Mouse (Mus musculus): ENCODE measurements around the gene Npffr2.
"Not testable (repeated sequence)": the region's sequence is repeated elsewhere in the genome, so short reads cannot be mapped to it uniquely, and the experiment has no call there.

Gene Npffr2

GRCm38 (mm10) chr5:89526878-89527578 is at the start of gene Npffr2:
Npffr2 (plus strand) TSS chr5:89527429.
- DNase-seq (ENCODE audit: low spot score) = no peak

- no peak for DNase-seq (ENCODE audit: low spot score)
Observed at GRCm38 (mm10) chr5:89492560-89492959, 34.7 kb upstream of the Npffr2 start.

GRCm38 (mm10) chr5:89500182-89500581 is 27.0 kb upstream of the Npffr2 start:
- no peak for DNase-seq (ENCODE audit: low spot score)

- no peak for DNase-seq (ENCODE audit: low spot score)
Observed at GRCm38 (mm10) chr5:89518641-89519040, 8.6 kb upstream of the Npffr2 start.

GRCm38 (mm10) chr5:89526181-89526778 is 949 bp upstream of the Npffr2 start:
- DNase-seq (ENCODE audit: low spot score) = no peak

GRCm38 (mm10) chr5:89528951-89529350 is 1.7 kb downstream of the Npffr2 start:
- no peak for DNase-seq (ENCODE audit: low spot score)

DNA sequence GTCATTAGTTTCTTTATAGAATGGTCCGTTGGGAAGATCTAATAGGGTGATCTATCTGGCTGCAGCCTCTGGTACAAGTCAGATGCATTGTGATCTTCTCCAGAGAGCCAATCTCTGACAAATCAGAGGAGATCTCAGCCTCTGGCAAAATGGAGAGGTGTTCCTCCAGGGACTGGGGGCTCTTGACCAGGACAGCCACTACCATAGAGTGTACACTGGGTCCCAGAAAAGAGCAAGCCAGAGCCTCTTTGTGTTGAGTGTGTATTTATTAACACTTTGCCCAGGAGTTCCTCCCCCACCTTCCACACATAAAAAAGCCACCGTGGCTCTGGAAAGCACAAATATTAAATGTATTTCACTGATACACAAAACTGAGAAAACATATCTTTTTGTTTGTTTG is 2.2 kb downstream of the Npffr2 start:
- no peak for DNase-seq (ENCODE audit: low spot score)

- DNase-seq (ENCODE audit: low spot score) = no peak
Observed at GRCm38 (mm10) chr5:89536018-89536417, 8.8 kb downstream of the Npffr2 start.

DNA sequence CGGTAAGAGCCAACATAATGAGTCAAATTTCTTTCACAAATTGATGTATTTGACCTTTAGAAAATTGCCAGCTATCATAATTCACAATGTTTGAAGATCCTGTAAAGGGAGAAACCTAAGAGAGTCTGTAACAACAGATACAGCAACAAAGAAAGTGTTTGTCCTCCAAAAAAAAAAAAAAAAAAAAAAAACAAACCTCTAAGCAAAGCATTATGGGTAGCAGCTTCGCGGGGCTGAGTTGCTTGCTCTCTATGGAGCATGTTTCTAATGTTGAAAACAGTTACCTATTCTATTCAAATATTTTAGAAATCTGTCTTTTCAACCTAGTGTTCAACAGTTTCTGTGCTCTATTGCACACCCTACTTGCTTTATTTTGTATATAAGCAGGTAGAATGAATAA is 15.2 kb downstream of the Npffr2 start:
- DNase-seq (ENCODE audit: low spot score) = no peak

GRCm38 (mm10) chr5:89543476-89543875 is 16.2 kb downstream of the Npffr2 start:
- DNase-seq (ENCODE audit: low spot score) = peak; percentile 44

DNA sequence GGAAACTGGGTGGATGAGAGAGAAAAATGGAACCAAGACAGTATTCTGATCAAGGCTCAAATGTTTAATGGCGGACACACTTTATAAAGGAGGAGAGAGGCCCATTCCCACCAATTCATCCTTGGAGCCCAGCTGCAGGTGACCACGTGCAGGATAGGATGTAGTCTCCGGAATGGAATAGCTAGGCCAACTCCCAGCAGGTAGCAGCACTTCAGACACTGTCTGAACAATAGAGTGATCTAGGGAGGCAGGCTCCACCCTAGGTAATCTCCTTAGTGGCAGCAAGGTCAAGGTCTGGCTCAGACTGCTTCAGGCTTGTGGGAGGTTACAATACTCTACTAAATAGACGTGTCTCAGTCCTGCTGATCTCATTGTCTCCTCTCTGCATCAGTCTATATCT is 31.9 kb downstream of the Npffr2 start:
- DNase-seq (ENCODE audit: low spot score) = not testable (repeated sequence)

DNA sequence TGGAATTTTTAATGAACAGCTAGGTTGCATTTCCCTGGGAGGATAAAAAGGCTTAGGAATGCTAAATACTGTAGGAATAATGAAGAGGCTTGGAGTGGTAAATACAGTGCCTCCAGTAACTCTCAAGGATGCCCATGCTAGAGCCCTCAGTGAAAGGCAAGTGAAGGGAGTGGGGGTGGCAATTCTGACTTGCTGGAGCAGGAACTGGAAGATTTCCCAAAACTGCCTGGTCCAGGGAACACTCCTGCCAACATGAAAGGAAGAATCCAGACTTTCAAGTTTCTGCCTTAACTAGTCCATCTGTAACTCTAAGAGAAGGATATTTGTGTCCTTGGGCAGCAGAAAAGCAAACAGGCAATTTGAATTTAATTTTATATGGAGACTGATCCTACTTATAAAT is 34.2 kb downstream of the Npffr2 start:
- no peak for DNase-seq (ENCODE audit: low spot score)

DNA sequence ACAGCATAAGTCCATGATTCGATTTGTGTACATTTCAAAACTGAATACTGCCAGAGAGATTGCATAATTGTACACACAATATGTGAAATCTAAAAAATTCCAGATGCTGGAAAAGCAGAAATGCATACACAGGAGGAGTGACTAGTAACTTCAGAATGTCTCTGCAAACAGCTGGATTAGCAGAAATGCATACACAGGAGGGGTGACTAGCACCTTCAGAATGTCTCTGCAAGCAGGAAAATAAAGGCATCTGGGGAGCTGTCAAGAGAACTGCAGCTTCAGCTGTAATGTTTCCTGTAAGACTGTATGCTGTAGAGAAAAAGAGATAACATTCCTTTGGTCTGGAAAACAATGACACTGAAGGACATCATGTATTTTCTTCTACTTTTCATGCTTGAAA is 51.4 kb downstream of the Npffr2 start:
- no peak for DNase-seq (ENCODE audit: low spot score)

DNA sequence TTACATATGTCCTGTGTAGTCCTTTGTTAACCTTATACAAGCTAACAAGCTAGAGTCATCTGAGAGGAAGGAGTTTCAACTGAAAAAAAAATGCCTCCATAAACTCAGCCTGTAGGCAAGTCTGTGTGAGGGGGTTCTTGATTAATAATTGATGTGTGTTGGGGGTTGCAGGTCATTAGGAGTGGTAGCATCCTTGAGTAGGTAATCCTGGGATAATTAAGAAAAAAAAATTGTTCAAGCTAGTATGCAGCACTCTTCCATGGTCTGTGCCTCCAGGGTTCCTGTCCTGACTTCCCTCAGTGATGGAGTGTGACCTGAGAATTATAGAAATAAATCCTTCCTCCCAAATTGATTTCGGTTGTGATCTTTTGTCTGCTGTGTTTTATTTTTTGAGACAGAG is 52.0 kb downstream of the Npffr2 start:
- no peak for DNase-seq (ENCODE audit: low spot score)

GRCm38 (mm10) chr5:89581143-89581542 is 53.9 kb downstream of the Npffr2 start:
- DNase-seq (ENCODE audit: low spot score) = no peak

- no peak for DNase-seq (ENCODE audit: low spot score)
Observed at GRCm38 (mm10) chr5:89581742-89582366, 54.6 kb downstream of the Npffr2 start.

- no peak for DNase-seq (ENCODE audit: low spot score)
Observed at GRCm38 (mm10) chr5:89585021-89585420, 57.8 kb downstream of the Npffr2 start.

DNA sequence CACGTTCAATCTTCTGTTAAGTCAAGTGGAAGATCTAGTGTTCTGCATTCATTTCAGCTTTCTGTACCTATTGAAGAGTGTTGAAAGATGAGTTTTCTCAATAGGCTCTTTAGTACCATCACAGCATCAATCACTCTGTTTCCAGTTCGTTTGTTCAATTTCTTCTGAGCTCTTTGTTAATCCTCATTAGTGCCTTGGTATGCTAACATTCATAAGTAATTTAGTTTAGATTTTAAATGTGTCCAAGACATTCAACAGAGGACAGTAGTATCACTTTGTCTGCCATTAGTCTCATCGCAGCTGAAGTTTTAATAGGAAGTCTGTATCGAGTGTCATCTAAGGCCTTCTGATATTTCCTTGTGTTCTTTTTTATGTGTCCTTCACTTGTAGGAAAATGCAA is 65.1 kb downstream of the Npffr2 start:
- no peak for DNase-seq (ENCODE audit: low spot score)

- DNase-seq (ENCODE audit: low spot score) = no peak
Observed at GRCm38 (mm10) chr5:89611322-89612015, 84.2 kb downstream of the Npffr2 start.

GRCm38 (mm10) chr5:89612262-89612661 is 85.0 kb downstream of the Npffr2 start:
- no peak for DNase-seq (ENCODE audit: low spot score)

DNA sequence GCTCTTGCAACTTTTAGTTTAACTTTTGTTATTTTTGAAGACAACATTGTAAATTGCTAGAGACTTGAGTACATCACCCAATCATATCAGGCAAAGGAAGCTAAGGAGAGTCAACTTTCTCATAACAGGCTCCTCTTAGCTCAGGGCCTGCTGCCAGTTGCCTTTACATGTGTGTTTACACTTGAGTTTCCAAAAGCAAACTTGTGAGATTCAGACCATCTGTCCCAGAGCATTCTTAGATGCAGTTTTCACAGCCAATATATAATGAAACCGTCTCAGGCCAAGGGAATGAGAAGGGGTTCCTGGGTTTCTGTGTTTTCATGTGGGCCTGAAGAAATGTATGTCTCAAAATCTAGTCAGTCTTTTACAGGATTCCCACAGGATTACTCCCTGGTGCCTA is 104.4 kb downstream of the Npffr2 start:
- no peak for DNase-seq (ENCODE audit: low spot score)

All from adipocyte (in vitro differentiated cells).